In genomic region chr11:62549782-62550181, GRCm38 (mm10) we compare ENCODE assay signal across 8 mouse cellular contexts. TPM values are rescaled to one million over a fixed set of nuclear protein-coding genes. Genes with fewer than 3 reads are reported as not detected.
A peak's percentile ranks its signal among the peaks of the same experiment; 100 is the strongest.
DNase-seq lines count a peak whose midpoint lies in the region; ATAC-seq lines count a peak whose summit lies in the region.

No protein-coding gene starts in this region.

- H3K4me2 ChIP-seq in limb, embryonic 13.5 days (replicated peaks) = peak overlapping the region; percentile 82
- H3K4me2 ChIP-seq in midbrain, embryonic 12.5 days (replicated peaks) = peak overlapping the region; percentile 65

- peaks cover 18% of the 10 kb centered on the region for H3K36me3 ChIP-seq in limb, embryonic 13.5 days
- peaks cover 18% of the 10 kb centered on the region for H3K36me3 ChIP-seq in midbrain, embryonic 12.5 days

- DNase-seq in A20 (ENCODE audit: low read depth, low spot score) (peak; percentile 88), ZHBTc4 (ENCODE audit: low read depth, low spot score) (peak; percentile 71)
- DNase-seq in embryo, embryonic 11 days = peak; percentile 63
- peak; percentile 87 to 89 for DNase-seq in heart, adult 18-20 months
- peak; percentile 77 for DNase-seq in kidney, adult 18-20 months
- DNase-seq in telencephalon, adult 2 months (ENCODE audit: low read depth, low spot score) = peak; percentile 45

- H3K27me3 ChIP-seq in limb, embryonic 13.5 days = no peaks in the 10 kb centered on the region
- no peaks in the 10 kb centered on the region for H3K27me3 ChIP-seq in midbrain, embryonic 12.5 days

- H3K27ac ChIP-seq in limb, embryonic 13.5 days = peak overlapping the region; percentile 98
- H3K27ac ChIP-seq in midbrain, embryonic 12.5 days (replicated peaks) = peak overlapping the region; percentile 97

- WGBS in limb, embryonic 13.5 days = 18% methylated on average over 5 of the region's 5 CpGs
- 27% methylated on average over 5 of the region's 5 CpGs for WGBS in midbrain, embryonic 12.5 days

- no peak for ATAC-seq in limb, embryonic 13.5 days (ENCODE audit: low FRiP score, low read depth)
- no peak for ATAC-seq in midbrain, embryonic 12.5 days (ENCODE audit: low FRiP score, low read depth)

- peak overlapping the region; percentile 93 for H3K9ac ChIP-seq in limb, embryonic 13.5 days
- peak overlapping the region; percentile 87 for H3K9ac ChIP-seq in midbrain, embryonic 12.5 days (replicated peaks)

- peak overlapping the region; percentile 67 for H3K4me3 ChIP-seq in limb, embryonic 13.5 days
- peak overlapping the region; percentile 71 for H3K4me3 ChIP-seq in midbrain, embryonic 12.5 days

- no peaks in the 10 kb centered on the region for H3K9me3 ChIP-seq in limb, embryonic 13.5 days
- H3K9me3 ChIP-seq in midbrain, embryonic 12.5 days = no peaks in the 10 kb centered on the region

- peaks cover 22% of the 10 kb centered on the region for H3K4me1 ChIP-seq in limb, embryonic 13.5 days
- H3K4me1 ChIP-seq in midbrain, embryonic 12.5 days = peaks cover 26% of the 10 kb centered on the region

RNA-seq across cellular contexts. Expression of gene Ubb, which starts 1.2 kb away (rescaled TPM):
- 100 to 1,000 TPM; 599 to 655 TPM for total RNA-seq in heart, adult 18-20 months (2021)
- 3,843 and 3,876 TPM in 2 replicates for polyA plus RNA-seq in limb, embryonic 13.5 days (2015; fragmentation: Nextera tagmentation; extraction: Ambion mirVana)
- polyA plus RNA-seq in midbrain, embryonic 12.5 days (2016; fragmentation: Nextera tagmentation; extraction: Ambion mirVana) = 3,778 and 3,810 TPM in 2 replicates

RNA-seq across cellular contexts. Expression of gene Cenpv, which starts 10.7 kb away (rescaled TPM):
- 10 to 100 TPM; 19.5 to 25.5 TPM for total RNA-seq in heart, adult 18-20 months (2021)
- 23.6 and 26.8 TPM in 2 replicates for polyA plus RNA-seq in limb, embryonic 13.5 days (2015; fragmentation: Nextera tagmentation; extraction: Ambion mirVana)
- polyA plus RNA-seq in midbrain, embryonic 12.5 days (2016; fragmentation: Nextera tagmentation; extraction: Ambion mirVana) = 73.6 and 86.9 TPM in 2 replicates

RNA-seq across cellular contexts. Expression of gene Trpv2, which starts 24.5 kb away (rescaled TPM):
- 1 to 10 TPM; 3.0 TPM for total RNA-seq in heart, adult 18-20 months (2021)
- 1.4 and 2.4 TPM in 2 replicates for polyA plus RNA-seq in limb, embryonic 13.5 days (2015; fragmentation: Nextera tagmentation; extraction: Ambion mirVana)
- 10.9 and 12.7 TPM in 2 replicates for polyA plus RNA-seq in midbrain, embryonic 12.5 days (2016; fragmentation: Nextera tagmentation; extraction: Ambion mirVana)
